Mouse (Mus musculus) forebrain, embryonic 13.5 days (tissue): ENCODE results near the gene Atp1b2. TPM values are rescaled to one million over a fixed set of nuclear protein-coding genes. Genes with fewer than 3 reads are reported as not detected.
"Not testable (repeated sequence)": the region's sequence is repeated elsewhere in the genome, so short reads cannot be mapped to it uniquely, and the experiment has no call there.

Experiments used
- ATAC-seq: fragments of 200-750 bp; cut with Nextera tagmentation; 2 replicates; pipeline ENCODE4 v1.8.0; 2017
- H3K27ac ChIP-seq: fragments of 300-500 bp; sonication (generic); 2 replicates; pipeline ENCODE4 v1.5.1; 2015; ENCODE audit warnings: inconsistent platforms, mild to moderate bottlenecking, moderate library complexity
- H3K27me3 ChIP-seq: fragments of 300-500 bp; sonication (generic); 2 replicates; pipeline ENCODE4 v1.6.1; 2015; ENCODE audit warnings: mild to moderate bottlenecking, inconsistent platforms
- H3K36me3 ChIP-seq: fragments of 300-500 bp; sonication (generic); 2 replicates; pipeline ENCODE4 v1.6.1; 2015; ENCODE audit warnings: mild to moderate bottlenecking, inconsistent platforms; ENCODE audit not compliant: poor library complexity, severe bottlenecking
- H3K4me1 ChIP-seq: fragments of 300-500 bp; sonication (generic); 2 replicates; pipeline ENCODE4 v1.6.1; 2015; ENCODE audit warnings: inconsistent platforms
- H3K4me2 ChIP-seq: fragments of 300-500 bp; sonication (generic); 2 replicates; pipeline ENCODE4 v1.6.1; 2015; ENCODE audit warnings: inconsistent platforms, mild to moderate bottlenecking, moderate library complexity
- H3K4me3 ChIP-seq: fragments of 300-500 bp; sonication (generic); 2 replicates; pipeline ENCODE4 v1.5.1; 2015; ENCODE audit warnings: mild to moderate bottlenecking, inconsistent platforms
- H3K9ac ChIP-seq: fragments of 300-500 bp; sonication (generic); 2 replicates; pipeline ENCODE4 v1.6.1; 2015; ENCODE audit warnings: mild to moderate bottlenecking, inconsistent platforms
- H3K9me3 ChIP-seq: fragments of 300-500 bp; sonication (generic); replicated peaks from 2 replicates; pipeline ENCODE4 v1.6.1; 2016; ENCODE audit warnings: inconsistent platforms
- WGBS: fragments of 180-500 bp; shearing (Covaris S2); methylation state at CpG from one replicate; pipeline ENCODE4 v1.1.7; 2015; 5-methylcytosine and 5-hydroxymethylcytosine counted together
- polyA plus RNA-seq: library from polyadenylated mRNA; unstranded; fragments of >200 nt; fragmentation: Nextera tagmentation; extraction: Ambion mirVana; gene quantifications from 2 replicates; pipeline ENCODE4 v1.2.1, GENCODE M21; 2015

The Atp1b2 gene
- polyA plus RNA-seq: 12.7 and 14.0 TPM in 2 replicates

DNA sequence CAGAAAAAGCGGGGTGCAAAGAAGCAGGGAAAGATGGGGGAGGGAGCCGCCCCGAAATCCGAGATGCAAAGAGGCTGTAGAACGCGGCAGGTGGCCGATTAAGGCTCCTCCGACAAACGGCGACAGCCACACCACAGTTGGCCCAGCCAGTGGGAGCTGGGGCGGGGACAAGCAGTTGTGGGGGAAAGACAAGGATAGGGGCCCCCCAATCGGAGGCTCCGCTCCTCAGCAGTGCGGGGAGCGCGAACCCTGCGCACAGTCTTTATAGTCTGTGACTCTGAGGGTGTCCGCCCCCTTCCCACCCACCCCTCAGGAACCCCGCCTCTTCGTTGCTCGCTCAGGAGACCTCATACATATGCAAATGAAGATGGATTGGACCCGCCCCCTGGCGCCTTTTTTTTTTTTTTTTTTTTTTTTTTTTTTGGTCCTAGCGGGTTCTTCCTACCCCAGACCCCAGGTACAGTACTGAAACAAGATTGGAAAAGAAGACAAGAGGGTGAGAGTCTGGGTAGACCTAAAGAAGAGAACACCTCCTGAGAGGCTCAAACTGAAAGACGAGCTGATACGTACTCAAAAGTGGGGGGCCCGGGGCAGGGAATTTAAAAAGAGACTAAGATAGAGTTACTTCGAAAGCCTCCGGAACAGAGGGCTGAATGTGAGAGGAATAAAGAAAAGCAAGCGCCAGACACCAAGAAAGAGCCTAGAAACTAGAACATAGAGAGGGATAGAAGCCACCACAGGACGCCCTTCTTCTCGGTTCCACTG is at the start of gene Atp1b2:
TSS of gene Atp1b2 (minus strand) at position 217 of the 765 bp plus-strand sequence.
- H3K27me3 ChIP-seq: no peaks in the 10 kb centered on the region
- peak within 1 kb of the TSS; percentile 63 for H3K27ac ChIP-seq
- peak within 1 kb of the TSS; percentile 100 for H3K4me2 ChIP-seq
- 2% methylated on average over 31 of the region's 32 CpGs for WGBS
- peaks cover 16% of the 10 kb centered on the region for H3K36me3 ChIP-seq
- H3K4me1 ChIP-seq: peaks cover 23% of the 10 kb centered on the region
- peak; percentile 96 for ATAC-seq
- H3K9ac ChIP-seq: peak within 1 kb of the TSS; percentile 87
- H3K4me3 ChIP-seq: peak within 1 kb of the TSS; percentile 73
- H3K9me3 ChIP-seq: no peaks in the 10 kb centered on the region

DNA sequence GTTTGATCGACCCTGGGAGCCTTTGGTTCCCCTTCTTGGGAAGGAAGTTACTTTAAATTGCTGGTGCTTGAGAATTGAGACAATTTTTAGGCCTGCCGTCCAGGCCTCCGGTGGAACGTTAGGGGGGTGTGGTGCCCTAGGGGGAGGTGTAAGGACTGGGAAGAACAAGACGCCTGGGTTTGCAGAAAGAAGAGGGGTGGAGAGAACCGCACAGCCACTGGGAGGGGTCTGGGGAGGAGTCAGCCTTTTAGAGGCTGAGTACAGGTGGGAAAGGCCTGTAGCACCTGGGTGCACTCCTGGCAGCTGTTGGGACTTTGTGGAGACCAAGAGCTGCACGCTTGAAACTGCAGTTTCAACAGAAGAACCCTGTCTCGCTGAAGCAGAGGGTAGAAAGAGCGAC is 49.0 kb upstream of the Atp1b2 start:
- peaks cover 5% of the 10 kb centered on the region; the same call in 1 of the 2 replicates for H3K4me1 ChIP-seq
- ATAC-seq: no peak
- 56% methylated on average over 9 of the region's 9 CpGs for WGBS
- no peak overlapping the region for H3K4me2 ChIP-seq
- no peak overlapping the region for H3K4me3 ChIP-seq
- no peaks in the 10 kb centered on the region for H3K27me3 ChIP-seq
- H3K36me3 ChIP-seq: peaks cover 90% of the 10 kb centered on the region
- no peak overlapping the region for H3K9ac ChIP-seq
- 0 out of 2 replicates have a peak overlapping the region, but pooled peaks have one; percentile 3 for H3K27ac ChIP-seq
- no peaks in the 10 kb centered on the region for H3K9me3 ChIP-seq

DNA sequence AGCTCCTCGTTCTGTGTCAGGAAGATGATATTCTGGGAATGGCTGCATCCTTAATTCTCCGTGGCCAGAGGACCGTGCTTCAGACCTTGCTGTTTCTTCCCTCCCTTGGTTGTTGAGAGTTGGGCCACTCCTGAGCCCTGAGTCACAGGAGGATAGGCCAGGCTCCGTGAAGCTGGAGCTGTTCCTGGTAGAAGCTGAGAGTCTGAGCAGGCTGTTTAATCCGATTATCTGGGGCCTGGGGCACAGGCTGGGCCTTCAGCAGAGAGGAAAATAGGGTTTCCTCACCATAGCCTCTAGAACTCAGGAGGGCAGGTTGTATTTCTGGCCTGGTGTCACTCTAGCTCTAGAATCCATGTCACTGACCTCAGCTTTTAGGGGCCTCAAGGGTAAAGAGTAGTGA is 47.7 kb upstream of the Atp1b2 start:
- H3K27me3 ChIP-seq: no peaks in the 10 kb centered on the region
- peak overlapping the region; percentile 8; the same call in 1 of the 2 replicates for H3K27ac ChIP-seq
- ATAC-seq: no peak
- H3K9me3 ChIP-seq: no peaks in the 10 kb centered on the region
- no peak overlapping the region for H3K4me2 ChIP-seq
- peaks cover 93% of the 10 kb centered on the region for H3K36me3 ChIP-seq
- peaks cover 5% of the 10 kb centered on the region; the same call in 1 of the 2 replicates for H3K4me1 ChIP-seq
- 65% methylated on average over 5 of the region's 5 CpGs for whole genome bisulfite sequencing
- H3K9ac ChIP-seq: no peak overlapping the region
- H3K4me3 ChIP-seq: no peak overlapping the region

DNA sequence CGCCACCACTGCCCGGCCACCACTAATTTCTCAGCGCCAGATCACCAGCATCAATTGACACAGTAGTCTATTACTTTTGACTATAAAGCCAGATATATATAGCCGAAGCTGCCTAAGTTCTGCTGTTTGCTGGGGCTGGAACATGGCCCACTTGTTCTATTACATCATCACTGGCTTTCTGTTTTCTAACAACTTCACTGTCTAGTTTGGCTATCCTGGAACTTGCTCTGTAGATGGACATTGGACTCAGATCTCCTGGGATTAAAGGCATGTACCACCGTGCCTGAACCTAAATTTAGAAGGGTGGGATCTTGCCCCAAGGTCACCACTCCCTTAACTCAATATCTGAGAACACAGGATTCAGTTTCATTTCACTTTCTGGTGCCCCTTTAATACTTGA is 40.1 kb upstream of the Atp1b2 start:
- Histone ChIP-seq H3K27me3 (no peaks in the 10 kb centered on the region), H3K9me3 (no peaks in the 10 kb centered on the region), H3K4me1 (no peaks in the 10 kb centered on the region), H3K27ac (no peak overlapping the region), H3K9ac (no peak overlapping the region), H3K4me2 (no peak overlapping the region), H3K4me3 (no peak overlapping the region), H3K36me3 (peaks cover 100% of the 10 kb centered on the region)
- no peak for ATAC-seq
- whole genome bisulfite sequencing: 96% methylated on average over 5 of the region's 5 CpGs

DNA sequence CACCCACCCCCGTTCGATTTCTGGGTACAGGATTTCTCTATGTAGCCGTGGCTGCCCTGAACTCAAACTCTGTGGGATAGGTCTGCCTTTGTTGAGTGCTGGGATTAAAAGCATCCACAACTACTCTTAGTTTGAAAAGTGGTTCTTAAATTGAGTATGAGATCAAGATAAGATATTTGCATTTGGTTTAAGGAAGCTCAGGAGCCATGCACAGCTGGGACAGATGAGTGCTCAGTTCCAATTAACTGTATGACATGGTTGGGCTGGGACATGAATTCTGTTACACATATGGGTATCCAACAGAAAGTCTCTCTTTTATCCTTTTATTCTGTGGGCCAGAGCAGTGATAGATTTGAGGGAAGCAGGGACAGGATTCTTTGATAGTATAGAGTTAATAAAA is 29.7 kb upstream of the Atp1b2 start:
- Histone ChIP-seq H3K4me2 (peak overlapping the region; percentile 71), H3K4me3 (peak overlapping the region; percentile 79; the same call in 1 of the 2 replicates), H3K4me1 (peaks cover 33% of the 10 kb centered on the region), H3K36me3 (peaks cover 26% of the 10 kb centered on the region), H3K27me3 (no peaks in the 10 kb centered on the region), H3K9me3 (no peaks in the 10 kb centered on the region), H3K9ac (0 out of 2 replicates have a peak overlapping the region, but pooled peaks have one; percentile 98), H3K27ac (no peak overlapping the region)
- 86% methylated on average over 3 of the region's 3 CpGs for WGBS
- ATAC-seq: no peak

DNA sequence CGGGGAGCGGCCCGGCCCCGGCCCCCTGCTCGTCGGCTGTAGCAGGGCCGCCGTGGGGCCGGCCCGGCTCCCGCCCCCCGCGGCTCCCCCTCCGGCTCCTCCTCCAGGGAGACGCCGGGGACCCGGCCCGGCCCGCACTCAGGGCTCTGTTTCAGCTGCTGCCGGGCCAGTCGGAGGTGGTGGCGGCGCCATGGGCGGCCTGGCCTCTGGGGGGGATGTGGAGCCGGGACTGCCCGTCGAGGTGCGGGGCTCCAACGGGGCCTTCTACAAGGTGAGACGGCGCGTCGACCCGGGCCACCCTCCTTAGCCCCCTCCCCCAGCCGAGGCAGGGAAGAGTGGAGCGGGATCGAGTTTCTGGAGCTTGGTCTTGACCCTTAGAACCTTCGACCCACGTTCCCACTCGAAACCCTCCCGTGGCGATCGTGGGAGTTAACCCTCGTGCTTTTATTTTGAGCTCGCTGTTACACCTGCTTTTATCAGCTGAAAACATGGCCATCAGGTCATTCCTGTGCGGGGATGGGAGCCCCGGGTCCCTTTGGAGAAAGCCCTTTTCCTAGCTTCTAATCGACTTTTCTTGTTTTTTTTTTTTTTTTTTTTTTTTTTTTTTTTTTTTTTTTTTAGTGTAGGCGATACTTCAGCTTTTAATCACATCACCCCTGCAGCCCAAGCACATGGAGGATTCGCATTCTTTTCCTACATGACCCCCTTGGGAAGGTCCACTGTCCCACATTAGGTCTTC is 27.6 kb upstream of the Atp1b2 start:
- H3K9ac ChIP-seq: peak overlapping the region; percentile 98
- peak; percentile 64 for ATAC-seq
- H3K4me1 ChIP-seq: peaks cover 33% of the 10 kb centered on the region
- WGBS: under 1% methylated on average over 27 of the region's 50 CpGs
- peak overlapping the region; percentile 71 for H3K4me2 ChIP-seq
- peak overlapping the region; percentile 79 for H3K4me3 ChIP-seq
- no peaks in the 10 kb centered on the region for H3K9me3 ChIP-seq
- H3K27ac ChIP-seq: peak overlapping the region; percentile 94
- H3K27me3 ChIP-seq: no peaks in the 10 kb centered on the region
- H3K36me3 ChIP-seq: 0 out of 2 replicates have a peak, but pooled peaks cover 8% of the 10 kb centered on the region

DNA sequence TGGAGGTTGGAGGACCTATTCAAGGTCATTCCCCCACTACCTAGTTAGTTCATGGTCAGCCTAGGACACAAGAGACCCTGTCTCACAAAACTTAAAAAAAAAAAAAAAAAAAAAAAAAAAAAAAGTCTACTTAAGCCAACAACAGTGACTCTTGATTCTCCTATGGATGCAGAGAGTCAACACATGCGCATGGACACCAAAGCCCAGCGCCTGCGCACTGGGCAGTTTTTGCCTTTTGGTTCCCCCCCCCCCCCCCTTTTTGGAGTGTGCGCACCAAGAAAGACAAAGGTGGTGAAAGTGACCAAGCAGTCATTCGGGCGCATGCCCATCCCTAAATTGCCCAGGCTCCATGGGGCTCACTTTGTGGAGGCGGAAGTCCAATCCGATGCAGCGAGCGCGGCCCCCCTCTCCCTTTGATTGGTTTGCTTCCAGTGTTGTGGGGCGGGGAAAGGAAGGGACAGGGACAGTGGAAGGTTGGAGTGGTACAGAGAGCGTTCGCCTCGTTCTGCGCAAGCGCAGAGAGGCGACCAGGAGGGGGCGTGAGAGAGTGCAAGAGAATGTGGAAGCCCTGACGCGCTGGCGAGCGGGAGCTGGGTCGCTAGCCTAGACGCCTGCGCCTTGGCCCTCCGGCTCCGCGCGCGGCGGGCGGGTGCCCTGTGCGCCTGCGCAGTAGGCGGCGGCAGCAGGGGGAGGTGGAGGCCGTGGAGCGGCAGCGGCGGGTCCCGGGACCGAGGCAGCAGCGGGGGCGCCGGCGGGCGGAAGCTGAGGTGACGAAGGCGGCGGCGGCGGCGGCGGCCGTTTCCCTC is 26.7 kb upstream of the Atp1b2 start, which contains the start of gene Fxr2:
TSS of gene Fxr2 (plus strand) at position 707 of the 806 bp plus-strand sequence.
- H3K4me3 ChIP-seq: peak within 1 kb of the TSS; percentile 79
- peaks cover 33% of the 10 kb centered on the region for H3K4me1 ChIP-seq
- under 1% methylated on average over 43 of the region's 56 CpGs for WGBS
- H3K4me2 ChIP-seq: peak within 1 kb of the TSS; percentile 71
- peak; percentile 98 for ATAC-seq
- no peaks in the 10 kb centered on the region for H3K9me3 ChIP-seq
- H3K9ac ChIP-seq: peak within 1 kb of the TSS; percentile 98
- peak within 1 kb of the TSS; percentile 94 for H3K27ac ChIP-seq
- H3K36me3 ChIP-seq: 0 out of 2 replicates have a peak, but pooled peaks cover 3% of the 10 kb centered on the region
- H3K27me3 ChIP-seq: no peaks in the 10 kb centered on the region

DNA sequence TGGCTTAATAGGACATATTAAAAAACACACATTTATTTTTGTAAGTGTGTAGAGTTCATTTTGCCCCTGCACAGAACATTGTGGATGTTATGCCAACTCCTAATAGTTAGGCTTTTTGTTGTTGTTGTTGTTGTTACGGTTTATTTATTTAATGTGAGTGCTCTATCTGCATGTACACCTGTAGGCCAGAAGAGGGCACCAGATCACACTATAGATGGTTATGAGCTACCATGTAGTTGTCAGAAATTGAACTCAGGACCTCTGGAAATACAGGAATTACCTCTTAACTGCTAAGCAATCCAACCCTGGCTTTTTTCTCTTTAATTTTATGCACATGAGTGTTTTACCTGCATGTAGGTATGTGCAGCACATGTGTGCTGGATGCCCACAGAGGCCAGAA is 24.1 kb upstream of the Atp1b2 start:
- WGBS: 55% methylated on average over 1 of the region's 1 CpGs
- Histone ChIP-seq H3K9me3 (no peaks in the 10 kb centered on the region), H3K9ac (no peak overlapping the region), H3K36me3 (no peaks in the 10 kb centered on the region), H3K4me1 (peaks cover 12% of the 10 kb centered on the region), H3K27me3 (no peaks in the 10 kb centered on the region), H3K27ac (no peak overlapping the region), H3K4me2 (no peak overlapping the region), H3K4me3 (no peak overlapping the region)
- no peak for ATAC-seq

DNA sequence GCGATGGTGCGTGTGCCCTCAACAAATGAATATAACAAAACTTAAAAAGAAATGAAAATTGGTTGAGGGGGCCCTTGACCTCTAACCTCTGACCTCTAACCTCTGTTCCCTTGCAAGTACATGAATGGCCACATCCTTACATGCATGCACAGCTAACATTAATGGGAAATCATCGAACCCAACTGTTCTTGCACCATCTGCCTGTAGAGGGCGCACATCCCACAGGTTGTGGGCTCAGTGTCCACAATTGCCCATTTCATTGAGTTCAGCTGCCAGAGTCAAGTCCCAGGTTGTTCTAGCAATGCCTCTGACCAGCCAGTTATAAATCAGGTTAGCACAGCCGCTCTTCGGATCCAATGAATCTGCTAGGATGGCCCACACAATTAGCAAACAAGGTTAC is 22.5 kb upstream of the Atp1b2 start:
- H3K27ac ChIP-seq: no peak overlapping the region
- 38% methylated on average over 6 of the region's 6 CpGs for WGBS
- peaks cover under 1% of the 10 kb centered on the region; the same call in 1 of the 2 replicates for H3K4me1 ChIP-seq
- ATAC-seq: no peak
- H3K9ac ChIP-seq: no peak overlapping the region
- no peaks in the 10 kb centered on the region for H3K27me3 ChIP-seq
- no peaks in the 10 kb centered on the region for H3K36me3 ChIP-seq
- H3K4me2 ChIP-seq: no peak overlapping the region
- H3K4me3 ChIP-seq: no peak overlapping the region
- H3K9me3 ChIP-seq: no peaks in the 10 kb centered on the region

DNA sequence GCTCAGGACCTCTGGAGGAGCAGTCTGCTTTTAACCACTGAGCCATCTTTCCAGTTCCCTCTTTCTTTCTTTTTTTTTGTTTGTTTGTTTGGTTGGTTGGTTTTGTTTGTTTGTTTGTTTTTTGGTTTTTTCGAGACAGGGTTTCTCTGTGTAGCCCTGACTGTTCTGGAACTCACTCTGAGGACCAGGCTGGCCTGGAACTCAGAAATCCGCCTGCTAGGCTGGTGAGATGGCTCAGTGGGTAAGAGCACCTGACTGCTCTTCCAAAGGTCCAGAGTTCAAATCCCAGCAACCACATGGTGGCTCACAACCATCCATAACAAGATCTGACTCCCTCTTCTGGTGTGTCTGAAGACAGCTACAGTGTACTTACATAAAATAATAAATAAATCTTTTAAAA is 18.6 kb upstream of the Atp1b2 start:
- not testable (repeated sequence) for H3K4me3 ChIP-seq, H3K27ac ChIP-seq, H3K36me3 ChIP-seq, ATAC-seq, H3K9ac ChIP-seq, H3K27me3 ChIP-seq, H3K4me2 ChIP-seq, H3K9me3 ChIP-seq
- peaks cover 16% of the 10 kb centered on the region for H3K4me1 ChIP-seq
- WGBS: 75% methylated on average over 2 of the region's 2 CpGs

DNA sequence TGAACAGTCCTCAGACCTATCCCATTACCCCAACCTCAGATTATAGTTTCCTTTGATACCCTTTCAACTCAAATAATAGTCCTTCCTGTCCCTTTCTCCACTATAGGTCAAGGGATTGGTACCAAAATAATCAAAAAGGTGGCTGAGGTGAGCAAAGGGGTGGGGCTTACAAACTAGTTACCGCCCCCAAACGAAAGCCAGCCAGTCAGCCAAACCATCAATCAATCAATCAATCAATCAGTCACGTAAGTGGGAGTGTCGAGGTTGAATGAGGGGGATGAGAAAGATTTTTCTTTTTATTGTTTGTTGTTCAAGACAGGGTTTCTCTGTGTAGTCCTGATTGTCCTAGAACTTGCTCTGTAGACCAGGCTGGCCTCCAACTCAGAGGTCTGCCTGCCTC is 17.3 kb upstream of the Atp1b2 start:
- H3K36me3 ChIP-seq: no peaks in the 10 kb centered on the region
- peak overlapping the region; percentile 53; the same call in 1 of the 2 replicates for H3K4me3 ChIP-seq
- H3K9me3 ChIP-seq: no peaks in the 10 kb centered on the region
- peak overlapping the region; percentile 78 for H3K9ac ChIP-seq
- H3K4me1 ChIP-seq: peaks cover 16% of the 10 kb centered on the region
- peak overlapping the region; percentile 80 for H3K4me2 ChIP-seq
- H3K27ac ChIP-seq: no peak overlapping the region
- H3K27me3 ChIP-seq: no peaks in the 10 kb centered on the region
- WGBS: 70% methylated on average over 4 of the region's 4 CpGs
- no peak for ATAC-seq
